Mouse (Mus musculus): ENCODE data around the gene Vwa8. TPM values are rescaled to one million over a fixed set of nuclear protein-coding genes. Genes with fewer than 3 reads are reported as not detected.

Vwa8 gene
- polyA plus RNA-seq, 1 experiment, result 5.7 TPM

DNA sequence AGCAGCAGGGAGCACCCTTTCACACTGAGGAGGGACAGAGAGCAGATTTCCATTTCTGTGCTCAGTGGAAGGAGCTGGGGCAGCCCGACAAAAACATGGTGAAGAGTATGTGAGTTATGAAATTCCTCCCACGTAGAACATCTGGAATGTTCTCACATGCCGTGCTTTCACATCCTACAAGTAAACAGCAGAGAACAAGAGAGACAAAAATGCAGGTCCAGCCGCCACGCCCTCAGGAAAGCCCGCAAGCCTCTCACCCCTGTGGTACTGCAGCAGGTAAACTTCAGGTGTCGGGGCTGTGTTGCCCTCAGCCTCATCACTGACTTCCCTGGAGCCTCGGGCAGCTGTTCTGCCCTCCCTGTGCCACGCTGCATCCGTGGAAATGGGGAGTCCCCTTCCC lies 311.6 kb downstream of the Vwa8 start:
- no peak for TF ChIP-seq GATA1 (IDR thresholded peaks at IDR 0.05; ENCODE audit: low read length)

DNA sequence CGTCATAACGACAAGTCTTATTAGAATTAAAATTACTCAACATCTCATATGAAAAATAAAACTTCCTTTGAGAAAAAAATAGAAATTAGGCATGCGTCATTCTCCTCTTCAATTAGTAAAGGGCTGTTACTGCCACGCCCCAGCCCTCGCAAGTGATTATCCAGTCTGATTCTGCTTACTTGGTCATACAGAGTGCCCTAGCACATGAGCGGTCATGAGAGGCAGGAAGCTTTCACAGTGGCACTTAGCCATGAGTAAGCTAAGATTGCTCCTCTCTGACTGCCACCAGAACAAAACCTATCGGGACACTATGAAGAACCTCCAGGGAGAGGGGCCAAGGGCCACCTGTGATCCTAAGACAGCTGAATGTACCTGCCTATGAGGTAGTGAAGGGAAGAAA lies 312.1 kb downstream of the Vwa8 start:
- TF ChIP-seq GATA1 (IDR thresholded peaks at IDR 0.05; ENCODE audit: low read length), result no peak

DNA sequence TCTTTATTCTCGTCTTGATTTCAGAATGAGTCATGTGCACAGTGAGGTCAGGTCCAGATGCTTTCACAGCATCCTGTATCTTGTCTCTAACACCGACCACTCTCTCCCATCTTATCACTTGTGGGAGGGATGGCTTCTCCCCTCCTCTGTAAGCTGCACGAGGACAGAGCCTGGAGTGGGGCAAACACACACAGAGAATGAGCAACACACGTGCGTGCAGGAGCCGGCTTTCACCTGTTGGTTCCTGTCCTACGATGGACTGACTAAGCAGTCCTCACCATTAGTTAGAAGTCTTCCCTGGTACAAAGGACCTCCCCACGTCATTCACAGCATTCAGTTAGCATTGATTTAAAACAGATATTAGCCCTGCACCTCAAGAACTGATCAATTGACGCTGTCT lies 312.9 kb downstream of the Vwa8 start:
- TF ChIP-seq GATA1 (IDR thresholded peaks at IDR 0.05; ENCODE audit: low read length), result no peak

DNA sequence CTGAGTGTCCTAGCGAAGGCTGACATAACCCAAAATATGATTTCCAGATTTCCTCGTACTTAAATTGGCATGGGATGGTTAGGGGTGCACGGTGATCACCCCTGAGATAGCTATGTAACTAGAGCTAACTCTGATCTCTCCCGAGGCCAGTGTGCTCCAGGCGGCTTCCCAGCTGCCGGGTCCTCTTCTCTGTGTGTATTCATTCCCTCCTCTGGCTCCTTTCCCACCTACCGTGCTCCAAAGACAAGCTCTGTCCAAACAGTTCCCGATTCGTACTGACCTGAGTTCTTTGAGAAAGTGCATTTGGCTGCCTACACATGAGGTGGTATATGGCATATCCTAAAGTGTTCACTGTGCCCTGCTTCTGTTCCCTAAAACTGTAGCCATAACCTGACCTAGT lies 313.8 kb downstream of the Vwa8 start:
- TF ChIP-seq GATA1 (IDR thresholded peaks at IDR 0.05; ENCODE audit: low read length), result no peak

DNA sequence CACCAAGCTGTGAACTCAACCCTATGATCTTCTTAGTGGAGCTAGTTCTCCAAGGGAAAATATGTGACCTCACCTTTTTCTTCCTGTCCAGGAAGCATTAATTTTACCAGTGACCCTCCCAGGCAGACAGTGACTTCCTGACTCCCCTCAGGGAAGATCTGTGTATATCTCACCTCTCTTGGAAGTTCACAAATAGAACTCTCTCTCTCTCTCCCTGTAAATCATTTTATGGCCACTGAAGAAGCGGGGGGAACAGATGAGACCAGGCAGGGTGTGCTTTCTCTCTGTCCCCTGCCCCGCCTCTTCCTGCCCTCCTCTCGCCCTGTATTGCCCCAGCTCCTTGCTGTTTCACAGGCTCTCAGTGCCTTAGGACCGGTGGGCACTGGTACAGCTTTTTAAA lies 315.5 kb downstream of the Vwa8 start:
- TF ChIP-seq GATA1 (IDR thresholded peaks at IDR 0.05; ENCODE audit: low read length), result no peak

DNA sequence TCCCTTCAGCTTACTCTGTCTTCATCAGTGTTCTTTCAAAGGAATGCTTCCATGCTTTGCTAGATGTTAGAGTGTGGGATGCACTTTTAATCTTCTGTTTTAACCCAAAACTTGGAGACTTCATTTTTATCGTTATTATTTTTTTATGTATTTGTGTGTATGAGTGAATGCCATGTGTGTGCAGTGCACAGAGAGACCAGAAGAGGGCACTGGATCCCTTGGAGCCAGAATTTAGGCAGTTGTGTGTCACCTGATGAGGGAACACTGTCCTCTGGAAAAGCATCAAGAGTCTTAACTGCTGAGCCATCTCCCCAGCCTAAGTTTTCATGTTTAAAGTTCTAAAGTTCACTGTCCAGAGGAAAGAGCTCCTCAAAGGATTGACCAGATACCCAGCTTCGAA lies 316.1 kb downstream of the Vwa8 start:
- TF ChIP-seq GATA1 (IDR thresholded peaks at IDR 0.05; ENCODE audit: low read length), result no peak

DNA sequence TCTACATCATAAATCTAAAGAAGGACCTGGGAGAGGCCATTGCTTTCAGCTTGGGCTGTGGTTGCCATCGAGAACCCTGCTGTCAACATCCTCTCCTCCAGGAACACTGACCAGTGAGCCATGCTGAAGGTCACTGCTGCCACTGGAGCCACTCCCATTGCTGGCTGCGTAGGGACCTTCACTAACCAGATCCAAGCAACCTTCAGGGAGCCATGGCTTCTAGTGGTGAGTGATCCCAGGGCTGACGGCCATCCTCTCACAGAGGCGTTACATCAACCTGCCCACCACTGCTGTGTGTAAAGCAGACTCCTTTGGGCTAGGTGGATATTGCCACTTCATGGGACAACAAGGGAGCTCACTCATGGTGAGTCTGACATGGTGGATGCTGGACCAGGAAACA lies 325.7 kb downstream of the Vwa8 start:
- TF ChIP-seq GATA1 (IDR thresholded peaks at IDR 0.05; ENCODE audit: low read length), result no peak

DNA sequence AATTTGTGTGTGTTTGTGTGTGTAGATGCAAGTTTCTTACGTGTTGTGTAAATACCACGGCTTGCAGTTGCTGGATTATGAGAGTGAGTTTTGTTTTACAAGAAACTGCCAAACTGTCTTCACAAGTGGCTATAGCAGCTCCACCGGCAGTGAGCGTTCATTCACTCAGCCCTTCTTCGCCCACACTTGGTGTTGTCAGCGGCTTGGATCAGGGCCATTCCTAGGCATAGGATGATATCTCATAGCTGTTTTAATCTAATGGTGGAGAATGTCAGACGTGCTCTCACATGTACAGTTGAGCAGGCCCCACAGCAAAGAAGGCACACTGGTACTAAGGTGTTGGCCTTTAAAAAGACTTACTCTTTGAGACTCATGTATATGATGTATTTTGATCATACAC lies 328.9 kb downstream of the Vwa8 start:
- TF ChIP-seq GATA1 (IDR thresholded peaks at IDR 0.05; ENCODE audit: low read length), result no peak

DNA sequence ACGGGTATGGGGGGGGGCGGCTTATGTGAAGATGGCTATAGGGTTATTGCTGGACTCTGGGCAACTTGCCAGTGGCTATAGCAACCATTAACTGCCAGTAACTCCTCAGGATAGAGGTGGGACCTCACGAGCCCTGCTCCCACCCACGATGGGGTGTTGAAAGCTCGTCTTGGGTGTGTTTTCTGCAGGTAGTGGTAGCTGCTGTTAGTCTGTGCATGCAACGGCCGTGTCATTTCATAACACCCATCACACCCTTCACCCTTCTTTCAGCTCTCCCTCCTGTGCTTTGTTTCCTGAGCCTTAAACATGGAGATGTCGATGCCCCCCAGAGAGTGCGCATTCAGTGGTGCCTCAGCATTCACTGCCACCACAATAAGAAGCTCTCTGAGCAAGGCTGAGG lies 329.4 kb downstream of the Vwa8 start:
- no peak for TF ChIP-seq GATA1 (IDR thresholded peaks at IDR 0.05; ENCODE audit: low read length)

DNA sequence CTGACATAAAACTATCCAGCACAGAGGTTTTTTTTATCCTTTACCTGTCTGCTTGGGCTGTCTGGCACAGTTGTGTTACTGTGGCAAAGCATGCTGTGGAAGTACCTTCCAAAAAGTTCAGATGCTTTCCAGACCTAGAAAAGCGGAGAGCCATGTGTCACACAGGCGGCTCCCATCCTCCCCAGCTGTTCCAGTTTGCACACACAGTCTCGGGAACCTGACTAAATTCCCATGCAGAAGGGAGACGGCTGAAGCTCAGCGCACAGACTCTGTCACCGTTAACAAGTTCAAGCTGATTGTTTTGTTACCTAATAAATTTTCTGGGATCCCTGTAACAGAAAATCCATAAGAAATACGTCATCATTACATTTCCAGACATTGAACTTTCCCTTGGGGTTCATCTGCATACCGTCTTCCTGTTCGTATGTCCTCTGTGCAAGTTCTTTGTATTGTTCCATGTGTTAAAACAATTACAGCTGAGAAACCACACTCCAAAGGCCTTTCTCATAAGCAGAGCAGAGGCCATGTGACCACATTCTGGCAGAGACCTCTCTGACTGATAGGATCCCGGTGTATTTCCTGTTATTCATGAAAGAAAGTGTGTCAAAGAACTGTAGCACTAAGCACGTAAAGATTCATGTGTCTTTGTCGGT lies 331.4 kb downstream of the Vwa8 start:
- no peak for TF ChIP-seq GATA1 (IDR thresholded peaks at IDR 0.05; ENCODE audit: low read length)

DNA sequence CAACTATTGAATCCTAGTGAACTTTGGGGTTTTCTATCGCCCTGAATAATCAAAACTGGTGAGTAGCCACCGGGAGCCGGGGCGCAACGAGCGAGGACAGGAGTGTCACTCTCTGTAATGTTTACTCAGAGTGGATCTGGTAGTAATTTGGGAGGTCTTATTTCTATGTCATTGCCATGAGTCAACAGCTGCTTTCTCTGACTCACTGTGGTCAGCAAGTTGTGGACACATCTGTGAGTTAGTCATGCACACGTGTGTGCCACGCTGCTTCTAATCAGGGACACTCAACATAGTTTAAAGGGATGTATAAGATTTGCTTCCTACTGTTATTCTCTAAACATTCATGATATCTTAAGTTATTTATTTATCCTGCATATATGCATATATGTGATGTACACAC lies 332.9 kb downstream of the Vwa8 start:
- no peak for TF ChIP-seq GATA1 (IDR thresholded peaks at IDR 0.05; ENCODE audit: low read length)

DNA sequence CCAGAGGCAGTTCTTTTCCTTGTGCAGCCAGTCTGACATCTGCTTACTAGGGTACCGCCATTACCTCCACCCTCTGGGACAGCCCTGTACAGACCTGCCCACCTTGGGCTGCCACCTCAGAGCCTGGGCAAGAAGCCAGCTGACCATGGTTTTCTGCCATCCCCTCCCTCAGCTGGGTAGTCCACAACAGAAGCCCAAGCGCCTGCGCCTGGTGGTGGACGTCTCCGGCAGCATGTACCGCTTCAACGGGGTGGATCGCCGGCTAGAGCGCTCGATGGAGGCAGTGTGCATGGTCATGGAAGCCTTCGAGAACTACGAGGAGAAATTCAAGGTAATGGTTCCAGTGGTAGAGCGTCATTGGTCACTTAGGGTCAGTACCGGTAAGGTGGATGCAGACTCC lies 333.9 kb downstream of the Vwa8 start:
- TF ChIP-seq GATA1 (IDR thresholded peaks at IDR 0.05; ENCODE audit: low read length), result no peak

DNA sequence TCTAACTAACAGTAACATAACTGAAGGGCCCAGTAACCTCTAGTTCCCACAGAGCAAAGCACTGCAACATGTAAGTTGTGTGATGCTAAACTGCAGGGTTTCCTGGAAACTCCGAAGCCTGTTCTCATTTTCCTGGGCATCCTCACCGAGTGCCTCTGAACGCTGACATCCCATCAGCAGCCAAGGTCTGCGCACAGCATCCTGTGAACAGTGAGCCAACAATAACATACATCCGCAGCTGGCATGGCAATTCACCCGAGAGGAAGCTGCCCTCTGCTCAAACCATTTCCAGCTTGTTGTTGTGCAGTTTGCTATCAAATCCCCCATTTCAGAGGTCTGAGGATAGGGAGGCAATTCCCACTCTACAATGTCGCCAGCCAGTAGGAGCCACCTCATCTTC lies 334.4 kb downstream of the Vwa8 start:
- no peak for TF ChIP-seq GATA1 (IDR thresholded peaks at IDR 0.05; ENCODE audit: low read length)

DNA sequence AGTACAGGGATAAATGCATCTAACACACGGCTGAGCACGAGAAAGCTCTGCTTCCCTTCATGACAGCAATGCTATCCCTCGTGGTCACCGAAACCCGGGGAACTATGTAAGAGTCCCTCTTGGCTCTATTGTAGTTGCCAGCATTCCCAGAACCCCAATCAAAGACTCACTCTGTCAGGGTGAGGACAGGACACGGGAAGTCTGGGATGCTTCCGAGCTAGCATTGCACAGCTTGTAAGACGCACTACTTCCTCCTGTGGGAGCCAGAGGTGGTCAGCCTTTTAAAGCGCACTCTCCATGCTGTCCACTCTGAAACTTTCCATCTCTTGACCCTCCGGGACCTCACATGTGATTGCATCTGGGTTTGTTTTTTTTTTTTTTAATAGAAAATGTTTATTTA lies 335.2 kb downstream of the Vwa8 start:
- no peak for TF ChIP-seq GATA1 (IDR thresholded peaks at IDR 0.05; ENCODE audit: low read length)

DNA sequence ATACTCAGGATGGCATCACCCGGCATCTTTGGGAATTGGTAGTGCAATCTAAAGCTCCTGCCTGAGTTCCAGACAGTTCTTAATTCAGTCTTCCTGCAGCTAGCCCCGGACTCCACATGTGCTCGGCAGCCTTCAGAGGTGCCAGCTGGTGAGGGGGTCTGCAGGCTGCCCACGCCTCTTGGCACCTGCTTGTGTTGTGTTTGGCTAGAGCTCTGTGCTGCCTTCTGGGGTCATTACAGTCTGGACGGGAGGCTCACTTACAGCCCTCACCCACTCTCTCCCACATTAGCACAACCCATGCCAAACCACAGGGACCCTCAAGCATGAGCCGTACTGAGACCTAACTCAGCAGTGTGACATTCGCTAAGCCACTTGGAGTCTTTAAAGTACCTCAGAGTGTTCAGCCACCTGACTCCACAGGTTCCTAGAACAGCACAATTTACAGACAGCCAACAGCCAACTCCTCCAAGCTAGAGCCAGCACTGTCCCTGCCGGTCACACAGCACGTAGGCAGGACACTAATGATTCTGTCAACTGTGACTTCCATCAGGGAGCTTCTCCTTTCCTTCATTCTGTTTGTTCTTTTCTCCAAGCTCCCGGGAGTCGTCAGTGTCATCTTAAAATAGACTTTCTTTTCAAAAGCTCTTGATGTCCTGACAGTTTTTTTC lies 336.3 kb downstream of the Vwa8 start:
- no peak for TF ChIP-seq GATA1 (IDR thresholded peaks at IDR 0.05; ENCODE audit: low read length)

DNA sequence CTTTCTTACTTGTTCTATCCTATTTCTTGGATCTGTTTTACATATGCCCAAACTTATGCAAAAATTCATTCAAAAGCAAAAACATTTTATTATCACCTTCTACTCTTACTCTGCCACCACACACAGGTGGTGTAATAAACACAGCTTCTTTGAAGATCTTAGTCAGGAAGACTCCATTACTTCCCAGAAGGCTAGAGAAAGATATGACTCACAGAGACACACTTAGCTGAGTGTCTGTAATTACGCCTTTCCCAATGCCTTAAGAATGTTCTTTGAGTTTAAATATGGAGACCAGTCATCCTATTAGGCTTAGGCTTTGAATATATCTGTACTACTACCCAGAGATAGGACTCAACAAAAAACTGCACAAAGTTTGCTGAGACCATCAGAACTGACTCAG lies 338.1 kb downstream of the Vwa8 start:
- TF ChIP-seq GATA1 (IDR thresholded peaks at IDR 0.05; ENCODE audit: low read length), result no peak

DNA sequence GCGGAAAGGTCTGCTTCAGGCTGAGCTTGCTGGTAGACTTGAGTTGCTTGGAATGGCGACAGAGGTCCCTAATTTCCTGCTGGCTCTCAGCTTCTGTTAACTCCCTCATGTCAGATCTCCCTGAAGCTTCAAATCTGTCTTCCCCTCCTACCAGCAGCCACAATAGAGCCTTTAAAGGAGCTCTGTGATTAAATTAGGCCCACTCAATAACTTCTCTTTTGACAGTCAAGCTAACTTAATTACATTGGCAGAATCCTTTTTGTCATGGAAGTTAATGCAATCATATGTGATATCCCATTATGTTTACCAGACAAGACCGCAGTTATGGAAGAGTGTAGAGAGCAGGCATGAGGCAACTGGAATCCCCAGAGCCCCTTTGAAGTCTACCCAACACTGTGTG lies 347.9 kb downstream of the Vwa8 start:
- TF ChIP-seq GATA1 (IDR thresholded peaks at IDR 0.05; ENCODE audit: low read length), result no peak

DNA sequence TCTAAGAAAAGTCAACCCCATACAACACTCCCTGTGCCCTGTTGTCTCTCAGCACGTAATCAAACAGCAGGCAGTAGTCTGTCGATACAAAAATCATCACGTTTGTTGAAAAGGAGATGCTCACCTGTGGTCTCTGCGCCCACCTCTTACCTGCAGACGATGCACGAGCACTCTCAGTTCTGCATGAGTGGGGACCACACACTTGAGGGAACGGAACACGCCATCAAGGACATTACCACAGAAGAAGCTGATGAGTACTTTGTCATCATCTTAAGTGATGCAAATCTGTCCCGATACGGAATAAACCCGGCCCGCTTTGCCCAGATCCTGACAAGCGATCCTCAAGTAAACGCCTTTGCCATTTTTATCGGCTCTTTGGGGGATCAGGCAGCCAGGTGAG lies 349.2 kb downstream of the Vwa8 start:
- TF ChIP-seq GATA1 (IDR thresholded peaks at IDR 0.05; ENCODE audit: low read length), result no peak

Measured in G1E-ER4 (cell line).